Mouse (Mus musculus) kidney, embryonic 16.5 days (tissue): ENCODE results near the gene Sp140. TPM values are rescaled to one million over a fixed set of nuclear protein-coding genes. Genes with fewer than 3 reads are reported as not detected.
"Not testable (repeated sequence)": the region's sequence is repeated elsewhere in the genome, so short reads cannot be mapped to it uniquely, and the experiment has no call there.

Experiments
- ATAC-seq: fragments of 200-750 bp; cut with Nextera tagmentation; 2 replicates; pipeline ENCODE4 v1.8.0; 2017; ENCODE audit warnings: moderate TSS enrichment; ENCODE audit not compliant: low FRiP score, low TSS enrichment
- H3K27ac ChIP-seq: fragments of 300-500 bp; sonication (generic); 2 replicates; pipeline ENCODE4 v1.5.1; 2014; ENCODE audit warnings: low read length
- H3K27me3 ChIP-seq: fragments of 300-500 bp; sonication (generic); 2 replicates; pipeline ENCODE4 v1.6.1; 2014; ENCODE audit warnings: low read length, control low read depth, mixed read lengths; ENCODE audit not compliant: insufficient read depth
- H3K36me3 ChIP-seq: fragments of 300-500 bp; sonication (generic); 2 replicates; pipeline ENCODE4 v1.6.1; 2014; ENCODE audit warnings: low read length, control low read depth, mixed read lengths; ENCODE audit not compliant: insufficient read depth
- H3K4me1 ChIP-seq: fragments of 300-500 bp; sonication (generic); 2 replicates; pipeline ENCODE4 v1.6.1; 2014; ENCODE audit warnings: low read length, control low read depth, mixed read lengths; ENCODE audit not compliant: insufficient read depth
- H3K4me2 ChIP-seq: fragments of 300-500 bp; sonication (generic); replicated peaks from 2 replicates; pipeline ENCODE4 v1.6.1; 2014; ENCODE audit warnings: low read depth, low read length
- H3K4me3 ChIP-seq: fragments of 300-500 bp; sonication (generic); 2 replicates; pipeline ENCODE4 v1.5.1; 2014; ENCODE audit warnings: mild to moderate bottlenecking, low read length
- H3K9ac ChIP-seq: fragments of 300-500 bp; sonication (generic); replicated peaks from 2 replicates; pipeline ENCODE4 v1.6.1; 2014; ENCODE audit warnings: low read length
- H3K9me3 ChIP-seq: fragments of 300-500 bp; sonication (generic); 2 replicates; pipeline ENCODE4 v1.6.1; 2016; ENCODE audit warnings: low read length, control low read depth
- WGBS: fragments of 180-500 bp; shearing (Covaris S2); extraction: QIAGEN DNeasy Blood & Tissue Kit; methylation state at CpG from one replicate; pipeline ENCODE4 v1.1.7; 2014; 5-methylcytosine and 5-hydroxymethylcytosine counted together
- polyA plus RNA-seq: library from polyadenylated mRNA; unstranded; fragments of >200 nt; fragmentation: Nextera tagmentation; extraction: Ambion mirVana; gene quantifications from 2 replicates; pipeline ENCODE4 v1.2.1, GENCODE M21; 2015

The Sp140 gene
- polyA plus RNA-seq, 1 experiment from 2014 or later = 1.3 TPM

- WGBS = 57% methylated on average over 3 of the region's 3 CpGs
- not testable (repeated sequence) for H3K36me3 ChIP-seq, ATAC-seq, H3K9ac ChIP-seq, H3K4me3 ChIP-seq, H3K4me2 ChIP-seq, H3K27me3 ChIP-seq, H3K27ac ChIP-seq, H3K9me3 ChIP-seq, H3K4me1 ChIP-seq
Measured at GRCm38 (mm10) chr1:85636936-85637335, 36.8 kb downstream of the Sp140 start.

GRCm38 (mm10) chr1:85638144-85638543, 38.0 kb downstream of the Sp140 start:
- H3K9ac ChIP-seq, H3K4me3 ChIP-seq, H3K36me3 ChIP-seq, H3K9me3 ChIP-seq, H3K27ac ChIP-seq, H3K4me1 ChIP-seq, H3K27me3 ChIP-seq, H3K4me2 ChIP-seq, ATAC-seq: not testable (repeated sequence)
- WGBS = 87% methylated on average over 4 of the region's 4 CpGs

GRCm38 (mm10) chr1:85649881-85650280, 49.7 kb downstream of the Sp140 start, which contains the start of gene Sp100:
Gene Sp100, plus strand, starts transcription at chr1:85649988.
- H3K4me1 ChIP-seq, H3K36me3 ChIP-seq, H3K4me3 ChIP-seq, H3K4me2 ChIP-seq, H3K27me3 ChIP-seq, H3K9me3 ChIP-seq, H3K9ac ChIP-seq, ATAC-seq, H3K27ac ChIP-seq: not testable (repeated sequence)
- 59% methylated on average over 5 of the region's 6 CpGs for WGBS

GRCm38 (mm10) chr1:85650524-85650923, 50.3 kb downstream of the Sp140 start:
- H3K27ac ChIP-seq, H3K4me3 ChIP-seq, H3K4me1 ChIP-seq, H3K9me3 ChIP-seq, H3K27me3 ChIP-seq, ATAC-seq, H3K36me3 ChIP-seq, H3K9ac ChIP-seq, H3K4me2 ChIP-seq: not testable (repeated sequence)
- WGBS = 78% methylated on average over 3 of the region's 5 CpGs

- H3K4me1 ChIP-seq, H3K4me2 ChIP-seq, ATAC-seq, H3K27me3 ChIP-seq, H3K4me3 ChIP-seq, H3K9me3 ChIP-seq, H3K27ac ChIP-seq, H3K36me3 ChIP-seq, H3K9ac ChIP-seq: not testable (repeated sequence)
- WGBS = 78% methylated on average over 13 of the region's 13 CpGs
Measured at GRCm38 (mm10) chr1:85651770-85652275, 51.6 kb downstream of the Sp140 start.

DNA sequence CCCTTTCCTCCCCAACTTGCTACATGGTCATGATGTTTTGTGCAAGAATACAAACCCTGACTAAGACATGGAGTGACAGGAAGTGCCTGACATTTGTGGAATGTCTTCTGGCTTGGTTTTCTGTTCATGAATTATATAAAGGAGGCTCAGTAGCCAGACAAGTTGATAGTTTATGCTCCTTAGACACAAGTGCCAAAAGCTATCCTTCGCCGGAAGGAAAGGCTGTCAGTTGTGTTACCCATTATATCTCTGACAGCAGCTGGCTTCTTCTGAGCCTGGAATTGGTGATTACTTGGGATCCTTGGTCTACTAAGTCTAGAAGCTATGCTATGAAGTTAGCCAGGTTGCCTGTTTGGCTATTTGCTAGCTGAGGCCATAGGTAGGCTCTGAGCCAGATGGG, 57.0 kb downstream of the Sp140 start:
- not testable (repeated sequence) for H3K36me3 ChIP-seq, H3K27ac ChIP-seq, H3K9ac ChIP-seq, H3K4me3 ChIP-seq, H3K4me2 ChIP-seq, ATAC-seq, H3K4me1 ChIP-seq, H3K9me3 ChIP-seq, H3K27me3 ChIP-seq
- WGBS = 91% methylated on average over 2 of the region's 2 CpGs

DNA sequence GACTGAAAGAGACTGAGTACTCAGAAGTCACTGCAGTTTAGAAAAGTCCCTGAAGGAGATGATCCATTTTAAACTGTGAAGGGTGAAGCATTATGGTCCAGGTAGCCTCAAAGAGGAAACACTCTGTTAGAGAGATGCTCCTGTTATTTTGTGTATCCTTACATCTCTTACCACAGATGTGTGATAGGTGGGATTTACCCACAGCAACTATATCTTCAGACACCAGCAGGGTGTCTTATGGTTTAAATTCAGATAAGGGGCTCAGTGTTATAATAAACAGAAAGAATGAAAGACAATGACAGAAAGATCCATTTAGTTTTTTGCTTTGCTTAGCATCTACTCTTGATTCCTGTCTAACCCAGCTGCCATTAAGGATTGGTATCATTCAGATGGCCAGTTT, 64.1 kb downstream of the Sp140 start:
- ATAC-seq = no peak
- Histone ChIP-seq H3K9ac (no peak overlapping the region), H3K9me3 (no peaks in the 10 kb centered on the region), H3K4me2 (no peak overlapping the region), H3K36me3 (no peaks in the 10 kb centered on the region), H3K27ac (no peak overlapping the region), H3K4me1 (no peaks in the 10 kb centered on the region), H3K4me3 (no peak overlapping the region), H3K27me3 (no peaks in the 10 kb centered on the region)

- WGBS = 50% methylated on average over 4 of the region's 4 CpGs
- ATAC-seq = no peak
- H3K27me3 ChIP-seq = no peaks in the 10 kb centered on the region
- H3K27ac ChIP-seq = no peak overlapping the region
- H3K4me2 ChIP-seq = no peak overlapping the region
- no peaks in the 10 kb centered on the region for H3K9me3 ChIP-seq
- no peak overlapping the region for H3K4me3 ChIP-seq
- H3K36me3 ChIP-seq = no peaks in the 10 kb centered on the region
- H3K4me1 ChIP-seq = no peaks in the 10 kb centered on the region
- H3K9ac ChIP-seq = no peak overlapping the region
Measured at GRCm38 (mm10) chr1:85680226-85680625, 80.0 kb downstream of the Sp140 start.

DNA sequence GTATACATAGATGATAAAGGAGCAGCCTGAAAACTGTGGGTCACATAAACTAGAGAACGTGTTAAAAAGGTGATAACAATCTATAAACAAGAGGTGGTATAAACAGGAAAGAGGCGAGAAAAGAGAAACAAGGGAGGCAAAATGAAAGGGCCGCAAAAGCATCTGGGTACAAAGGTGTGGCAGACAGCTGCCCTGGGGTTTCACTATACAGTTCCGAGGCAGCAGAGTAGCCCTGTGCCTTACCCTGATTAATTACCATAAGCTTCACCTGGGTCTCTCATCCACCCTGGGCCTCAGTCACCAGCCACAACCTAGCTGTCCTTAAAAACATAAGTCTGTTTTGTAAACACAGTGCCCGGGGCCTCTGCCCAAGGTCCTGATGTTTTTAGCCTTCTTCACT, 86.5 kb downstream of the Sp140 start:
- H3K36me3 ChIP-seq = no peaks in the 10 kb centered on the region
- no peaks in the 10 kb centered on the region for H3K27me3 ChIP-seq
- no peak overlapping the region for H3K9ac ChIP-seq
- ATAC-seq = no peak
- H3K9me3 ChIP-seq = no peaks in the 10 kb centered on the region
- H3K4me2 ChIP-seq = no peak overlapping the region
- 69% methylated on average over 5 of the region's 5 CpGs for WGBS
- no peak overlapping the region for H3K4me3 ChIP-seq
- H3K4me1 ChIP-seq = no peaks in the 10 kb centered on the region
- H3K27ac ChIP-seq = no peak overlapping the region

- WGBS = 41% methylated on average over 5 of the region's 5 CpGs
- no peak overlapping the region for H3K9ac ChIP-seq
- no peaks in the 10 kb centered on the region for H3K36me3 ChIP-seq
- H3K9me3 ChIP-seq = no peaks in the 10 kb centered on the region
- H3K27ac ChIP-seq = no peak overlapping the region
- H3K27me3 ChIP-seq = no peaks in the 10 kb centered on the region
- no peak overlapping the region for H3K4me2 ChIP-seq
- H3K4me1 ChIP-seq = no peaks in the 10 kb centered on the region
- ATAC-seq = no peak
- no peak overlapping the region for H3K4me3 ChIP-seq
Measured at GRCm38 (mm10) chr1:85687346-85687745, 87.2 kb downstream of the Sp140 start.

DNA sequence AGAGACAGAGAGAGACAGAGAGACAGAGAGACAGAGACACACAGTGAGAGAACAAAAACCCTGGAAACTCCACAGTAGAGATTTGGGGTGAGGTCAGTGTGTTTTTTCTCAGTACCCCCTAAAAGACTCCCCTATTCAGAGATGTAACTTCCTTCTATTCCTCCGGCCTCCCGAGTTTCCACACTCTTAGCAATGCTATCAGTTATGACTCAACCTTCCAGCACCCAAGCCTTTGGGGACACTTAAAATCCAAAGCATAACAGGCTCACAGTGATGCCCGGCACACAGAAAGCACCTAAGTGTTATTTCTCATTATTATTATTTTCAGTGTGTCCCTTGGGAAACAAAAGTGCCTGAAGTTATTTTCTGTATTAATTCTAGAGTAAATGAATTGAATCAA, 90.4 kb downstream of the Sp140 start:
- H3K4me1 ChIP-seq = no peaks in the 10 kb centered on the region
- no peak for ATAC-seq
- WGBS = 84% methylated on average over 3 of the region's 3 CpGs
- H3K27me3 ChIP-seq = no peaks in the 10 kb centered on the region
- H3K4me2 ChIP-seq = no peak overlapping the region
- no peaks in the 10 kb centered on the region for H3K36me3 ChIP-seq
- no peak overlapping the region for H3K27ac ChIP-seq
- H3K9me3 ChIP-seq = no peaks in the 10 kb centered on the region
- no peak overlapping the region for H3K4me3 ChIP-seq
- no peak overlapping the region for H3K9ac ChIP-seq
